Mouse (Mus musculus): Measurements from ENCODE around the gene Rpusd1. TPM values are rescaled to one million over a fixed set of nuclear protein-coding genes. Genes with fewer than 3 reads are reported as not detected.

The Rpusd1 gene
- polyA plus RNA-seq, 1 experiment from 2014 or later = 33.0 TPM

- Histone ChIP-seq H3K9me3 (ENCODE audit: control insufficient read depth, low read length) (no peaks in the 10 kb centered on the region), H3K4me2 (ENCODE audit: low read length) (no peak overlapping the region), H3K4me1 (ENCODE audit: control insufficient read depth, insufficient read depth, low read depth, low read length) (no peaks in the 10 kb centered on the region; the same call in 1 of the 2 replicates), H3K9ac (ENCODE audit: low read depth, low read length) (no peak overlapping the region), H3K4me3 (ENCODE audit: low read length) (no peak overlapping the region), H3K36me3 (ENCODE audit: control insufficient read depth, insufficient read depth, low read length) (no peaks in the 10 kb centered on the region), H3K27ac (ENCODE audit: low read depth, low read length) (no peak overlapping the region), H3K27me3 (replicated peaks; ENCODE audit: control insufficient read depth, insufficient read depth, low read length) (no peaks in the 10 kb centered on the region)
- WGBS = 85% methylated on average over 6 of the region's 6 CpGs
- ATAC-seq = no peak
These were observed 21.8 kb downstream of the Rpusd1 start for GRCm38 (mm10) chr17:25749314-25749713.

DNA sequence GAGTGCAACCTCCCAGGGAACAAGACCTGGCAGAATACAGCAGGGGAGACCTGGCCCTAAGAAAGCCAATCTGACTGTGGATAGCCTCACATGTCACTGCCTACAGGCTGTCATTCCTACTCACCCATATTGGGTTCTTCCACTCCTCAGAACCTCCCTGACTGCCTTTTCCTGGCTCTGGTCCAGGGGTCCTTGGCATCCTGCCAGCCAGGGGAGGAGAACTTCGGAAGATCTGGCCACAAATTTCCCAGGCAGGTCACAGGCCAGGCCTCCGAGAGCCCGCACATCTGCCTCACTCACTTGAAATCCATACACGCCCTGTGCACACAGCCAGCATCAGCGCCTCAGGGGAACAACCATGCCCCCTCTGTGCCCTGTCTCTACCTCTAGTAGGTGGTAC lies 24.0 kb downstream of the Rpusd1 start:
- H3K9ac ChIP-seq (ENCODE audit: low read depth, low read length) = no peak overlapping the region

GRCm38 (mm10) chr17:25754241-25754640 lies 26.8 kb downstream of the Rpusd1 start, which contains the start of gene Msln:
Gene Msln, minus strand, starts transcription at chr17:25754378.
- H3K4me3 ChIP-seq (ENCODE audit: low read length) = no peak within 1 kb of the TSS
- no peak for ATAC-seq
- H3K36me3 ChIP-seq (ENCODE audit: control insufficient read depth, insufficient read depth, low read length) = no peaks in the 10 kb centered on the region
- no peak within 1 kb of the TSS for H3K27ac ChIP-seq (ENCODE audit: low read depth, low read length)
- H3K9ac ChIP-seq (ENCODE audit: low read depth, low read length) = no peak within 1 kb of the TSS
- H3K27me3 ChIP-seq (replicated peaks; ENCODE audit: control insufficient read depth, insufficient read depth, low read length) = no peaks in the 10 kb centered on the region
- no peaks in the 10 kb centered on the region for H3K9me3 ChIP-seq (ENCODE audit: control insufficient read depth, low read length)
- 87% methylated on average over 9 of the region's 9 CpGs for WGBS
- H3K4me2 ChIP-seq (ENCODE audit: low read length) = no peak within 1 kb of the TSS
- no peaks in the 10 kb centered on the region; the same call in 1 of the 2 replicates for H3K4me1 ChIP-seq (ENCODE audit: control insufficient read depth, insufficient read depth, low read depth, low read length)

More for the DNA sequence above, 24.0 kb downstream of the Rpusd1 start:
- H3K4me2 ChIP-seq (ENCODE audit: low read length) = no peak overlapping the region
- H3K4me3 ChIP-seq (ENCODE audit: low read length) = no peak overlapping the region
- ATAC-seq = no peak
- no peaks in the 10 kb centered on the region for H3K36me3 ChIP-seq (ENCODE audit: control insufficient read depth, insufficient read depth, low read length)
- H3K27ac ChIP-seq (ENCODE audit: low read depth, low read length) = no peak overlapping the region
- WGBS = 36% methylated on average over 5 of the region's 5 CpGs
- H3K9me3 ChIP-seq (ENCODE audit: control insufficient read depth, low read length) = no peaks in the 10 kb centered on the region
- H3K4me1 ChIP-seq (ENCODE audit: control insufficient read depth, insufficient read depth, low read depth, low read length) = no peaks in the 10 kb centered on the region; the same call in 1 of the 2 replicates
- H3K27me3 ChIP-seq (replicated peaks; ENCODE audit: control insufficient read depth, insufficient read depth, low read length) = no peaks in the 10 kb centered on the region

DNA sequence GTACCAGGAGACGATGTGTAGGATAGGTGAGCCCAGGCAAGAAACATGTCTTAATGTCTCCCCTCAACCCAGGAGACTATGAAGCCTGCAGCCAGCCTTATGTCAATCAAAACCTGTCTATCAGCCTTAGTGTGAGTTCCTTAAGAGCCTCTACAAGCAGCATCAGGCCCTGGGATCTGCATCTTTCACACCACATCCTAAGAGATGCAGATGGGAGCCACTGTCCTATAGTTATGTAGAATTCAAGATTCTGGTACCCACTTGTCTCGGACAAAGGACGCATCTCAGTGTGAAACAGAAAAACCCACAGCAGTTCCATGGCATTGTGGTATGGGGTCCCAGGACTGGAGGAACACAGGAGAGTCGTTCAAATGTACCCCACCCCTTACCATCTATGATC lies 27.6 kb downstream of the Rpusd1 start:
- Histone ChIP-seq H3K9me3 (ENCODE audit: control insufficient read depth, low read length) (no peaks in the 10 kb centered on the region), H3K4me1 (ENCODE audit: control insufficient read depth, insufficient read depth, low read depth, low read length) (no peaks in the 10 kb centered on the region; the same call in 1 of the 2 replicates), H3K9ac (ENCODE audit: low read depth, low read length) (no peak overlapping the region), H3K27ac (ENCODE audit: low read depth, low read length) (no peak overlapping the region), H3K36me3 (ENCODE audit: control insufficient read depth, insufficient read depth, low read length) (no peaks in the 10 kb centered on the region), H3K4me2 (ENCODE audit: low read length) (no peak overlapping the region), H3K27me3 (replicated peaks; ENCODE audit: control insufficient read depth, insufficient read depth, low read length) (no peaks in the 10 kb centered on the region), H3K4me3 (ENCODE audit: low read length) (no peak overlapping the region)
- no peak for ATAC-seq
- WGBS = 74% methylated on average over 4 of the region's 4 CpGs

GRCm38 (mm10) chr17:25755627-25756377 lies 28.3 kb downstream of the Rpusd1 start:
- Histone ChIP-seq H3K27me3 (replicated peaks; ENCODE audit: control insufficient read depth, insufficient read depth, low read length) (no peaks in the 10 kb centered on the region), H3K4me2 (ENCODE audit: low read length) (no peak overlapping the region), H3K36me3 (ENCODE audit: control insufficient read depth, insufficient read depth, low read length) (no peaks in the 10 kb centered on the region), H3K4me3 (ENCODE audit: low read length) (no peak overlapping the region), H3K4me1 (ENCODE audit: control insufficient read depth, insufficient read depth, low read depth, low read length) (no peaks in the 10 kb centered on the region; the same call in 1 of the 2 replicates), H3K9ac (ENCODE audit: low read depth, low read length) (no peak overlapping the region), H3K9me3 (ENCODE audit: control insufficient read depth, low read length) (no peaks in the 10 kb centered on the region), H3K27ac (ENCODE audit: low read depth, low read length) (no peak overlapping the region)
- 70% methylated on average over 4 of the region's 4 CpGs for WGBS
- no peak for ATAC-seq

DNA sequence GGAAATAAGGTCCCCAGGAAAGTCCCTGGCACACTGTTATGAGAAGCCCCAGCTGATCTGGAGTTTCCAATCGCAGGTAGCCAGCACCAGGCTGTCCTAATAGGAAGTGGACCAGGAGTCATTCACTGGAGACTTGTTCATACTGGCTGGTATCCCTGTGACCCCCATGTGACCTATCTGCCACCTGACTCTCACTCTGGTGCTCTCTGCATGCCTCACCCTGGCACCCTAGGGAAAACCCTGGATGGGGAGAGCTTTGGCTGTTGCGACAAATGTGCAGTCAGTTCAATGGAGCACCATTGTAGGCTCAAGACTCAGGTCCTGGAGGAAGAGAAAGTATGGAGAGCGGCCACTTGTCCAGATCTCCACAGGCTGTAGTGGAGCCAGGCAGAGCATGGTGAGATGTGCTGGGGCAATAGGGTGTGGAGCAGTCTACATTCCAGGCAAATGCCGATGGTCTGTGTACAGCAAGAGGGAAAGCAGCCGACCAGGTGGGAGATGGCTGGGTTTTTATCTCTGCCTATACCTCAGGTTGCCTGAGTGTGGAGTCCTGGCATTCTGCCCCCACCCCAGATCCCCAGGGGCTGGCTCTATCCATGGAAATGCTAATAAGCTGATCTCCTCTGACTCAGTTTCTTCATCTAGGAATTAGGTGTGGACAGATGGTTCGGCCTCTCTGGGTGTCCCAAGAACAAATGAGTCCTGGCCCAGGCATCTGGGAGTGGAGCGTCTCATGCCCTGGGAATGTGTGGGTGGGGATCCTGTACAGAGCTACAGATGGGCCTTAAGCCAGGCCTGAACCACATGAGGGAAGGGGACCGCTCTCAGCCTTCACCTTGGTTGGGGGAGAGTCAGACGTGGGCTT lies 29.1 kb downstream of the Rpusd1 start:
- no peak for ATAC-seq
- H3K9ac ChIP-seq (ENCODE audit: low read depth, low read length) = no peak overlapping the region
- H3K27ac ChIP-seq (ENCODE audit: low read depth, low read length) = no peak overlapping the region
- H3K4me1 ChIP-seq (ENCODE audit: control insufficient read depth, insufficient read depth, low read depth, low read length) = no peaks in the 10 kb centered on the region; the same call in 1 of the 2 replicates
- H3K4me3 ChIP-seq (ENCODE audit: low read length) = no peak overlapping the region
- no peaks in the 10 kb centered on the region for H3K9me3 ChIP-seq (ENCODE audit: control insufficient read depth, low read length)
- no peak overlapping the region for H3K4me2 ChIP-seq (ENCODE audit: low read length)
- H3K27me3 ChIP-seq (replicated peaks; ENCODE audit: control insufficient read depth, insufficient read depth, low read length) = no peaks in the 10 kb centered on the region
- H3K36me3 ChIP-seq (ENCODE audit: control insufficient read depth, insufficient read depth, low read length) = no peaks in the 10 kb centered on the region
- 81% methylated on average over 9 of the region's 9 CpGs for WGBS

- Histone ChIP-seq H3K9me3 (ENCODE audit: control insufficient read depth, low read length) (no peaks in the 10 kb centered on the region), H3K4me2 (ENCODE audit: low read length) (no peak overlapping the region), H3K27me3 (replicated peaks; ENCODE audit: control insufficient read depth, insufficient read depth, low read length) (no peaks in the 10 kb centered on the region), H3K9ac (ENCODE audit: low read depth, low read length) (no peak overlapping the region), H3K4me1 (ENCODE audit: control insufficient read depth, insufficient read depth, low read depth, low read length) (no peaks in the 10 kb centered on the region), H3K27ac (ENCODE audit: low read depth, low read length) (no peak overlapping the region), H3K4me3 (ENCODE audit: low read length) (no peak overlapping the region), H3K36me3 (ENCODE audit: control insufficient read depth, insufficient read depth, low read length) (no peaks in the 10 kb centered on the region)
- 80% methylated on average over 3 of the region's 3 CpGs for whole genome bisulfite sequencing
- no peak for ATAC-seq
These were observed 30.2 kb downstream of the Rpusd1 start for GRCm38 (mm10) chr17:25757691-25758090.

- no peak for ATAC-seq
- Histone ChIP-seq H3K4me2 (ENCODE audit: low read length) (no peak overlapping the region), H3K9me3 (ENCODE audit: control insufficient read depth, low read length) (no peaks in the 10 kb centered on the region), H3K9ac (ENCODE audit: low read depth, low read length) (no peak overlapping the region), H3K27ac (ENCODE audit: low read depth, low read length) (no peak overlapping the region), H3K27me3 (replicated peaks; ENCODE audit: control insufficient read depth, insufficient read depth, low read length) (no peaks in the 10 kb centered on the region), H3K36me3 (ENCODE audit: control insufficient read depth, insufficient read depth, low read length) (no peaks in the 10 kb centered on the region), H3K4me1 (ENCODE audit: control insufficient read depth, insufficient read depth, low read depth, low read length) (no peaks in the 10 kb centered on the region), H3K4me3 (ENCODE audit: low read length) (no peak overlapping the region)
- WGBS = 80% methylated on average over 8 of the region's 8 CpGs
These were observed 32.7 kb downstream of the Rpusd1 start for GRCm38 (mm10) chr17:25760148-25760547.

- Histone ChIP-seq H3K4me1 (ENCODE audit: control insufficient read depth, insufficient read depth, low read depth, low read length) (no peaks in the 10 kb centered on the region), H3K36me3 (ENCODE audit: control insufficient read depth, insufficient read depth, low read length) (no peaks in the 10 kb centered on the region), H3K4me2 (ENCODE audit: low read length) (no peak overlapping the region), H3K9me3 (ENCODE audit: control insufficient read depth, low read length) (no peaks in the 10 kb centered on the region), H3K9ac (ENCODE audit: low read depth, low read length) (no peak overlapping the region), H3K4me3 (ENCODE audit: low read length) (no peak overlapping the region), H3K27me3 (replicated peaks; ENCODE audit: control insufficient read depth, insufficient read depth, low read length) (no peaks in the 10 kb centered on the region), H3K27ac (ENCODE audit: low read depth, low read length) (no peak overlapping the region)
- ATAC-seq = no peak
- 35% methylated on average over 4 of the region's 4 CpGs for WGBS
These were observed 34.1 kb downstream of the Rpusd1 start for GRCm38 (mm10) chr17:25761561-25761970.

All from hindbrain, embryonic 16.5 days (tissue).